Mouse (Mus musculus) liver, adult 2 months (tissue): ENCODE results near the gene Stk4. TPM values are rescaled to one million over a fixed set of nuclear protein-coding genes. Genes with fewer than 3 reads are reported as not detected.

ENCODE experiments used
- DNase-seq: peaks from one replicate; pipeline ENCODE4 v3.0.0-alpha.2; 2011; ENCODE audit warnings: low read depth, low spot score; ENCODE audit errors: extremely low read depth
- H3K27ac ChIP-seq: fragments of 200-500 bp; replicated peaks from 2 replicates; pipeline ENCODE4 v1.5.1; 2012; ENCODE audit warnings: low read depth, mild to moderate bottlenecking, control low read depth, inconsistent platforms, low read length; ENCODE audit not compliant: insufficient read depth
- H3K27me3 ChIP-seq: fragments of 200-500 bp; 2 replicates; pipeline ENCODE4 v1.6.1; 2012; ENCODE audit warnings: mild to moderate bottlenecking, moderate library complexity, low read length, inconsistent platforms; ENCODE audit not compliant: control insufficient read depth, insufficient read depth
- H3K36me3 ChIP-seq: fragments of 200-500 bp; 2 replicates; pipeline ENCODE4 v1.6.1; 2012; ENCODE audit warnings: low read length, inconsistent platforms; ENCODE audit not compliant: control insufficient read depth, insufficient read depth
- H3K4me1 ChIP-seq: fragments of 200-500 bp; 2 replicates; pipeline ENCODE4 v1.6.1; 2011; ENCODE audit warnings: low read length; ENCODE audit not compliant: control insufficient read depth, insufficient read depth
- H3K4me3 ChIP-seq: fragments of 200-500 bp; 2 replicates; pipeline ENCODE4 v1.5.1; 2011; ENCODE audit warnings: low read depth, mild to moderate bottlenecking, control low read depth, low read length, moderate library complexity; ENCODE audit not compliant: insufficient read depth
- H3K79me2 ChIP-seq: fragments of 200-500 bp; 2 replicates; pipeline ENCODE4 v1.6.1; 2012; ENCODE audit warnings: inconsistent platforms, mild to moderate bottlenecking, low read length, moderate library complexity; ENCODE audit not compliant: control insufficient read depth, insufficient read depth
- H3K9ac ChIP-seq: fragments of 200-500 bp; 2 replicates; pipeline ENCODE4 v1.6.1; 2012; ENCODE audit warnings: low read depth, mild to moderate bottlenecking, control low read depth, inconsistent platforms, low read length
- CTCF ChIP-seq: fragments of 200-500 bp; IDR thresholded peaks from 2 replicates; pipeline ENCODE4 v1.5.1; 2011; ENCODE audit warnings: low read depth, low read length, control low read depth
- POLR2A ChIP-seq: fragments of 200-500 bp; IDR thresholded peaks from 2 replicates; pipeline ENCODE4 v1.6.1; 2011; ENCODE audit warnings: low read length, control low read depth; ENCODE audit not compliant: insufficient read depth; ENCODE audit errors: extremely low read depth
- WGBS: fragments of 180-500 bp; shearing (Covaris S2); methylation state at CpG from one replicate; pipeline ENCODE4 v1.1.7; 2018; 5-methylcytosine and 5-hydroxymethylcytosine counted together
- polyA plus RNA-seq: library from polyadenylated mRNA; depleted of rRNA; stranded (reverse); fragments of >200 nt; gene quantifications from 2 replicates; pipeline ENCODE4 v1.2.3, GENCODE M21; 2012
- total RNA-seq: library from RNA; depleted of rRNA; stranded (reverse); fragments of >200 nt; gene quantifications from 2 replicates; pipeline ENCODE4 v1.2.3, GENCODE M21; 2014

Gene Stk4
- total and polyA plus RNA-seq, 2 experiments = 4.7 to 13.9 TPM

DNA sequence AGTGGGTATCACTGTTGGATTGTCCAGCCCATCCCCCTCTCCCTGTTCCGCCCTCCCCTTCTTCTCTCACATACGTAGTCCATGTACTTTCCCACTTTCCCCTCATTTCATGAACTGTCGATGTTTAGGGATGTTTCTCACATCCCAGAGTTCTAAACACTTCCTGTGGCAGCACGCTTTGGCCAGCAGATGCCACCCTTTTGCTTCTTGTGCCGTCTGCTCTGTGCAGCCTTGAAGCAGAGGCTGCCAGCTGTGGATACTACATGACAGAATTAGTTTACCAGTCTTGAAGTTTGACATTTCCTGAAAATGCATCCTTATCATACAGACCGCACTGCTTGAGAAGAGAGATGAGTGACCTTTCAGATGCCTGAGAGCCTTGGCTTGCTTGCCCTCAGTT lies 64.4 kb downstream of the Stk4 start:
- H3K27me3 ChIP-seq = no peaks in the 10 kb centered on the region
- no peak for DNase-seq
- H3K4me3 ChIP-seq = no peak overlapping the region
- H3K9ac ChIP-seq = no peak overlapping the region
- H3K4me1 ChIP-seq = no peaks in the 10 kb centered on the region
- H3K79me2 ChIP-seq = no peaks in the 10 kb centered on the region
- 75% methylated on average over 6 of the region's 6 CpGs for WGBS
- no peak for TF ChIP-seq POLR2A
- peak; percentile 63 for TF ChIP-seq CTCF
- no peak overlapping the region for H3K27ac ChIP-seq
- no peaks in the 10 kb centered on the region for H3K36me3 ChIP-seq

DNA sequence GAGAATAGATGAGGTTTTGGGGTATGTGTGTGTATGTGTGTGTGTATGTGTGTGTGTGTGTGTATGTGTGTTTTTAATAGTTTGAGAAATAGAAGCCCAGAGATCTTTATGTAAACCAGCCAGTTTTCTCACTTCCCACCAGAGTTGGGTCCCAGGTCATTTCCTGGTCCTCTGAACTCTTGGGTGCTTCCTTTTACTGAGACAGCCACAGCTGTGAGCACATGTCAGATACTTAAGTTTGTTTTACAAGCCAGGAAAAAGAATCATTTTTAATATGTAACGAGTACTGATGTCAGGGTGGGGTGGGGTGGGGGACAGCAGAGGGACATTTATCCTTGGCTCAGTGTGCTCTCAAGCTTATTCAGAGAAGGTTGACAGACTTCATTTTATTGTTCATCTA lies 65.2 kb downstream of the Stk4 start:
- Histone ChIP-seq H3K4me1 (no peaks in the 10 kb centered on the region), H3K27me3 (no peaks in the 10 kb centered on the region), H3K9ac (no peak overlapping the region), H3K79me2 (no peaks in the 10 kb centered on the region), H3K4me3 (no peak overlapping the region), H3K36me3 (no peaks in the 10 kb centered on the region), H3K27ac (no peak overlapping the region)
- WGBS = 68% methylated on average over 1 of the region's 1 CpGs
- no peak for TF ChIP-seq CTCF
- TF ChIP-seq POLR2A = no peak
- no peak for DNase-seq

DNA sequence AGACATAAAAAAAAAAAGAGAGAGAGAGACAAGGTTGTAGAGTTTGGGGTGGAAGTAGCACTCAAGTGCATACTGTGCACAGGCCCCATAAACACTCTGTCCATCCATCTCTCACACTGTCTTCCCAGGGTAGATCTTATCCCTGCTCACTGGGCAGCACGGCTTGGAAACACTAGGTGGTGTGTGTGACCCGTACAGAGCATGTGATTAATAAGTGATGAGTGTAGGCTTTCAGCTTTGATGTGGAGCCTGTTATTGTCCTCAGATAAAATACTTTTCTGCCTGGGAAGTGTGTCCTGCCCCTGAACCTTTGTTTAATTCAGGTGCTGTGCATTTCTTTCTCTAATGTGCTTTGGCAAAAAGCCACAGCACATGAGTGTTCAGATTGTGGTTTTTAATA lies 66.3 kb downstream of the Stk4 start:
- TF ChIP-seq POLR2A (no peak), CTCF (0 out of 2 replicates have a peak, but pooled peaks have one; percentile 12)
- H3K36me3 ChIP-seq = no peaks in the 10 kb centered on the region
- DNase-seq = no peak
- no peak overlapping the region for H3K9ac ChIP-seq
- WGBS = 65% methylated on average over 2 of the region's 2 CpGs
- H3K27ac ChIP-seq = no peak overlapping the region
- H3K79me2 ChIP-seq = no peaks in the 10 kb centered on the region
- H3K4me1 ChIP-seq = no peaks in the 10 kb centered on the region
- no peaks in the 10 kb centered on the region for H3K27me3 ChIP-seq
- H3K4me3 ChIP-seq = no peak overlapping the region

DNA sequence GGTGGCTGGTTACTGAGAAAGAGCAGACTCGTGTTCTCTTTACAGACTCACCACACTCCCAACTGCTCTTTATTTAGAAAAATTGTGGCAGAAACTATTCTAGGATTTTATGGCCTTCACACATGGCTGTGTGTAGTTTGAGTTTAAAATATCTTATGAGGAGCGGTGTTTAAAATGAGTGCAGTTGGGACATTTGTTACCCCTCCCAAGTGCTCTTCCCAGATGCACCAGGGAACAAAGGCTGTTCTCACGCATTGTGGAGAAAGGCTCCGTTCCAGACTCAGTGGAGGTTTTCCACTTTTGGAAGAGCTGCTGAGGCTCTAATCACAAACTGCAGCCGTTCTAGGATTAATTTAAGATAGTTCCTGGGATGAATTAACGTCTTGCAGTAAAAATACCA lies 67.6 kb downstream of the Stk4 start:
- Histone ChIP-seq H3K27ac (no peak overlapping the region), H3K27me3 (no peaks in the 10 kb centered on the region), H3K4me1 (no peaks in the 10 kb centered on the region), H3K36me3 (no peaks in the 10 kb centered on the region), H3K9ac (no peak overlapping the region), H3K4me3 (no peak overlapping the region), H3K79me2 (no peaks in the 10 kb centered on the region)
- TF ChIP-seq CTCF = no peak
- no peak for TF ChIP-seq POLR2A
- no peak for DNase-seq
- WGBS = 91% methylated on average over 6 of the region's 6 CpGs

DNA sequence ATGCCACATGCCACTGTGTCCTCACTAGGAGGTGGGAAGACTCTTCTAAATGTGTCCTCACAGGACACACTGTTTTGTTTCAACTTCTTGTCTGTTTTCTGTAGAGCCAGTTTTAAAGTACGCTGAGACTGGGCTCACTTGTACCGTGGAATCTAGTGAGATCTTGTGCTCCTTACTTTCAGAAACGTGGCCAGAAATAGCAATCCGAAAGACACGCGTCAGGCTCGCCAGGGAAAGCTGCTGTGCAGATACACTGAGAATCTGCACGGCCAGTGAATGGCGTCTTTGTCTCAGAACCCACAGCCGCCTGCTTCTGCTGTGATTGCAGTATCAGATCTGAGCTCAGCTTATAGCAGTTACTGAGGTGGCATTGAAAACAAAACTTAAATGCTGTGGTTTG lies 71.9 kb downstream of the Stk4 start:
- Histone ChIP-seq H3K79me2 (no peaks in the 10 kb centered on the region), H3K4me3 (no peak overlapping the region), H3K9ac (no peak overlapping the region), H3K36me3 (no peaks in the 10 kb centered on the region), H3K27ac (no peak overlapping the region), H3K4me1 (no peaks in the 10 kb centered on the region), H3K27me3 (no peaks in the 10 kb centered on the region)
- TF ChIP-seq POLR2A (no peak), CTCF (no peak)
- 90% methylated on average over 10 of the region's 10 CpGs for WGBS
- DNase-seq = no peak

DNA sequence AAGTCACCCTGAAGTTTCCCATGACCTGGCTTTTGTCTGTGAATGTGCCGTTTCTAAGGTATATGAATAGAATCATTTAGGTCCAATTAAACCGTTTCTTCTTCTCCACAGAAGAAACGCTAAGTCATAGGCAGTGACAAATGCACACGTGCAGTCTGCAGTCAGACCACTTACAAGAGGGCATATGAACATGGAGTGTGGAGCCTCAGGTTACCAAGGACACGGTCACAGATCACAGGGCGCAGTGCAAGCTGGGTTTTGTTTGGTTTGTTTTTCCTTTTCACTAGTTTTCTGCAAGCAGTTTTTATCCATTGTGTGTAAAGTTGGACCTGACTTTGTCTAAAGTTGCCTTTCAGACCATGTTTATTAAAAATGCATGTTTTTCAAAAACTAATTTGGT lies 73.9 kb downstream of the Stk4 start:
- no peak for DNase-seq
- TF ChIP-seq POLR2A (no peak), CTCF (no peak)
- Histone ChIP-seq H3K4me3 (no peak overlapping the region), H3K79me2 (no peaks in the 10 kb centered on the region), H3K9ac (no peak overlapping the region), H3K27ac (no peak overlapping the region), H3K36me3 (no peaks in the 10 kb centered on the region), H3K4me1 (no peaks in the 10 kb centered on the region), H3K27me3 (no peaks in the 10 kb centered on the region)
- 83% methylated on average over 6 of the region's 6 CpGs for WGBS
